Mouse (Mus musculus) kidney, adult 2 months (tissue): ENCODE data around the gene Otulinl.

Experiments used
- CTCF ChIP-seq: fragments of 200-500 bp; conservative IDR thresholded peaks from 2 replicates; pipeline ENCODE4 v1.5.1; 2011; ENCODE audit warnings: low read depth, mild to moderate bottlenecking, control low read depth, low read length, moderate library complexity, mixed read lengths; ENCODE audit not compliant: insufficient read depth, insufficient read length
- POLR2A ChIP-seq: fragments of 200-500 bp; IDR thresholded peaks from one replicate; pipeline ENCODE4 v1.6.1; 2011; ENCODE audit warnings: low read depth, low read length, control low read depth

DNA sequence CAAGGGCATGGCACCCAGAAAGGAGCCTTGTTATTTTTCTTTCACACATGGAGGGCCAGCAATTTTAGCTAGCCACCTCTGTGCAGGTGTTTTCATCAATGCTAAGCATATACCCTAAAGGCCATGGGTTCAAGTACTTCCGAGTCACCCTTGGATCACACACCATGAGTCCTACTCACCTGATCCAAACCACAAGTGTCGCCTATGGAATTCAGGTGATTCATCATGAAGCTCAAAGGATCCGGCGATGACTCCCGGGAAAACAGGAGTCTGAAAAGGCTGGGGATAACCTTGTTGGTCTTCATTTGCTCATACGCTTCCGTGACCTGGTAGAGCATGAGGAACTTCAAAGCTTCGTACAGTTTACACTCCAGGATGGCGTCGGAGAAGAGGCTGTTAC, 23.5 kb downstream of the Otulinl start:
- TF ChIP-seq CTCF (no peak), POLR2A (no peak)
